Mouse (Mus musculus): Measurements from ENCODE around the gene Ifrd1. TPM values are rescaled to one million over a fixed set of nuclear protein-coding genes. Genes with fewer than 3 reads are reported as not detected.

Ifrd1 gene
- polyA plus RNA-seq, 1 experiment from 2014 or later = 98.2 TPM

MicroRNAs within 50 kb of the gene (microRNA counts, 519-probe panel; counts per million panel counts)
- microRNA mmu-miR-1938 = 209 counts per million, percentile 61 among the panel's probes with 10 or more counts

Small RNAs within 50 kb of the gene (microRNA-seq; reads per million reads assigned to microRNA genes)
- gene Mir1938 = not detected

Other genes starting within 250 kb of the Ifrd1 start
- gene Arl4a, start 210.5 kb downstream of the Ifrd1 start, polyA plus RNA-seq (2015; fragmentation: Nextera tagmentation; extraction: Ambion mirVana) = 28.0 and 32.1 TPM in 2 replicates
- gene Scin, start 114.3 kb downstream of the Ifrd1 start, polyA plus RNA-seq (2015; fragmentation: Nextera tagmentation; extraction: Ambion mirVana) = 3.4 TPM in 2 replicates
- gene Lsmem1, start 49.0 kb downstream of the Ifrd1 start, polyA plus RNA-seq (2015; fragmentation: Nextera tagmentation; extraction: Ambion mirVana) = 26.9 and 28.1 TPM in 2 replicates
- 27.8 and 30.4 TPM in 2 replicates for gene Zfp277, start 197.4 kb upstream of the Ifrd1 start, polyA plus RNA-seq (2015; fragmentation: Nextera tagmentation; extraction: Ambion mirVana)
- gene Dock4, start 197.4 kb upstream of the Ifrd1 start, polyA plus RNA-seq (2015; fragmentation: Nextera tagmentation; extraction: Ambion mirVana) = 6.2 and 6.9 TPM in 2 replicates

Data from heart, embryonic 13.5 days (tissue).